Comparison of ENCODE assay signal across 14 mouse cellular contexts in genomic region chr5:92486758-92487157, GRCm38 (mm10). TPM values are rescaled to one million over a fixed set of nuclear protein-coding genes. Genes with fewer than 3 reads are reported as not detected.
A peak's percentile ranks its signal among the peaks of the same experiment; 100 is the strongest.
DNase-seq lines count a peak whose midpoint lies in the region; ATAC-seq and TF ChIP-seq lines count a peak whose summit lies in the region.
"Had no signal": no experiment of that assay in that cellular context is flagged by ENCODE, and none has a peak within 500 bp of the region (broad histone marks: within the 10 kb centered on the region; RNA-seq: fewer than 3 reads in every experiment).

No protein-coding gene starts in this region.

- no peak overlapping the region for H3K4me3 ChIP-seq in liver, adult 2 months (ENCODE audit: insufficient read depth, low read depth, low read length)
- H3K4me3 ChIP-seq in midbrain, embryonic 10.5 days: no peak overlapping the region
- H3K4me3 ChIP-seq in kidney, embryonic 14.5 days (ENCODE audit: low read length): no peak overlapping the region
- H3K4me3 ChIP-seq: heart, embryonic 13.5 days; myocyte had no signal

- DNase-seq in liver, adult 2 months (ENCODE audit: extremely low read depth, low read depth, low spot score): peak; percentile 100
- DNase-seq in liver: no peak
- DNase-seq in adrenal gland, postnatal 36 days: peak; percentile 51 to 55
- peak; percentile 51 for DNase-seq in heart, adult 8-10 months (ENCODE audit: low spot score)
- peak; percentile 66 to 68 for DNase-seq in lung, postnatal 4 days
- DNase-seq in kidney, postnatal 10 days: no peak
- no peak for DNase-seq in midbrain, embryonic 10.5 days (ENCODE audit: low spot score)
- DNase-seq: cerebellum, adult 11 months; kidney, postnatal 14 days had no signal

- peaks cover 42% of the 10 kb centered on the region for H3K79me2 ChIP-seq in liver, adult 2 months (ENCODE audit: control insufficient read depth, insufficient read depth, low read length)

- peaks cover 39% of the 10 kb centered on the region for H3K36me3 ChIP-seq in liver, adult 2 months (ENCODE audit: control insufficient read depth, insufficient read depth, low read length)
- H3K36me3 ChIP-seq in midbrain, embryonic 10.5 days: peaks cover 50% of the 10 kb centered on the region
- H3K36me3 ChIP-seq in kidney, embryonic 14.5 days (ENCODE audit: control insufficient read depth, insufficient read depth, low read length): peaks cover 12% of the 10 kb centered on the region; the same call in 1 of the 2 replicates

- H3K4me1 ChIP-seq in liver, adult 2 months (ENCODE audit: control insufficient read depth, insufficient read depth, low read length): peaks cover 26% of the 10 kb centered on the region
- H3K4me1 ChIP-seq in midbrain, embryonic 10.5 days: 0 out of 2 replicates have a peak, but pooled peaks cover 3% of the 10 kb centered on the region
- H3K4me1 ChIP-seq in kidney, embryonic 14.5 days (ENCODE audit: control insufficient read depth, insufficient read depth, low read length): peaks cover 14% of the 10 kb centered on the region; the same call in 1 of the 2 replicates

- TF ChIP-seq POLR2A in liver, adult 2 months (IDR thresholded peaks at IDR 0.05; ENCODE audit: extremely low read depth, insufficient read depth, low read length): no peak

- peak overlapping the region; percentile 35 for H3K27ac ChIP-seq in liver, adult 2 months (replicated peaks; ENCODE audit: insufficient read depth, low read depth, low read length)
- no peak overlapping the region for H3K27ac ChIP-seq in midbrain, embryonic 10.5 days (replicated peaks)
- H3K27ac ChIP-seq in kidney, embryonic 14.5 days (ENCODE audit: low read depth, low read length): no peak overlapping the region
- H3K27ac ChIP-seq: heart, embryonic 13.5 days had no signal

- TF ChIP-seq CTCF in liver, adult 2 months (IDR thresholded peaks at IDR 0.05; ENCODE audit: low read depth, low read length): no peak

- no peak for ATAC-seq in kidney, embryonic 14.5 days (ENCODE audit: low FRiP score, low TSS enrichment)
- ATAC-seq: hindbrain, embryonic 16.5 days had no signal

- H3K9ac ChIP-seq in liver, adult 2 months (ENCODE audit: low read depth, low read length): no peak overlapping the region
- H3K9ac ChIP-seq in kidney, embryonic 14.5 days (ENCODE audit: low read depth, low read length): no peak overlapping the region
- H3K9ac ChIP-seq: heart, embryonic 13.5 days had no signal

- no peaks in the 10 kb centered on the region for H3K27me3 ChIP-seq in liver, adult 2 months (ENCODE audit: control insufficient read depth, insufficient read depth, low read length)
- H3K27me3 ChIP-seq in midbrain, embryonic 10.5 days (ENCODE audit: low read depth, poor library complexity, severe bottlenecking): no peaks in the 10 kb centered on the region
- H3K27me3 ChIP-seq in kidney, embryonic 14.5 days (ENCODE audit: control insufficient read depth, insufficient read depth, low read length): no peaks in the 10 kb centered on the region
- H3K27me3 ChIP-seq: CH12.LX; heart, embryonic 13.5 days had no signal

- peaks cover 12% of the 10 kb centered on the region; the same call in 1 of the 2 replicates for H3K9me3 ChIP-seq in midbrain, embryonic 10.5 days (replicated peaks)
- H3K9me3 ChIP-seq in kidney, embryonic 14.5 days (ENCODE audit: control insufficient read depth, low read length): peaks cover 3% of the 10 kb centered on the region; the same call in 1 of the 2 replicates

- 26% methylated on average over 3 of the region's 3 CpGs for WGBS in liver, adult 2 months
- WGBS in midbrain, embryonic 10.5 days: 97% methylated on average over 3 of the region's 3 CpGs
- WGBS in kidney, embryonic 14.5 days: 95% methylated on average over 3 of the region's 3 CpGs

- H3K4me2 ChIP-seq in kidney, embryonic 14.5 days (replicated peaks; ENCODE audit: low read depth, low read length): no peak overlapping the region
- H3K4me2 ChIP-seq: heart, embryonic 13.5 days had no signal

RNA-seq across cellular contexts. Expression of gene Scarb2, which starts 19.9 kb away (rescaled TPM):
- total RNA-seq in liver, adult 2 months (2014; rRNA removed): 112 and 122 TPM in 2 replicates
- polyA plus RNA-seq in liver, adult 2 months (2012; rRNA removed): 28.5 and 32.4 TPM in 2 replicates
- total RNA-seq in adrenal gland, postnatal 36 days (2021): 10 to 100 TPM; 50.4 to 74.4 TPM
- total RNA-seq in heart, adult 8-10 months (2022): 10 to 100 TPM; 84.5 to 87.7 (median 86.8) TPM
- 9.3 and 11.8 TPM in 2 replicates for polyA plus RNA-seq in midbrain, embryonic 10.5 days (2016; fragmentation: Nextera tagmentation; extraction: Ambion mirVana)
- polyA plus RNA-seq in kidney, embryonic 14.5 days (2014; fragmentation: Nextera tagmentation; extraction: Ambion mirVana): 5.7 and 7.1 TPM in 2 replicates

RNA-seq across cellular contexts. Expression of gene Nup54, which starts 51.7 kb away (rescaled TPM):
- total RNA-seq in liver, adult 2 months (2014; rRNA removed): 20.0 and 21.9 TPM in 2 replicates
- polyA plus RNA-seq in liver, adult 2 months (2012; rRNA removed): 13.4 and 13.7 TPM in 2 replicates
- 10 to 100 TPM; 28.4 to 31.3 TPM for total RNA-seq in adrenal gland, postnatal 36 days (2021)
- total RNA-seq in heart, adult 8-10 months (2022): 10 to 100 TPM; 12.1 to 18.4 (median 16.2) TPM
- polyA plus RNA-seq in midbrain, embryonic 10.5 days (2016; fragmentation: Nextera tagmentation; extraction: Ambion mirVana): 63.4 and 70.0 TPM in 2 replicates
- 57.7 and 62.2 TPM in 2 replicates for polyA plus RNA-seq in kidney, embryonic 14.5 days (2014; fragmentation: Nextera tagmentation; extraction: Ambion mirVana)

Comparison
In these comparisons a context has a peak if more than half of its experiments do, and no peak if none do; other contexts are left out.
1. DNase-seq: peak in liver, adult 2 months (single experiment), adrenal gland, postnatal 36 days (2 of 2), heart, adult 8-10 months (single experiment) and lung, postnatal 4 days (2 of 2); none in liver (single experiment), kidney, postnatal 10 days (single experiment) and midbrain, embryonic 10.5 days (single experiment).